Mouse (Mus musculus) hindbrain, embryonic 11.5 days (tissue): Measurements from ENCODE around the gene Hif1an. TPM values are rescaled to one million over a fixed set of nuclear protein-coding genes. Genes with fewer than 3 reads are reported as not detected.

ENCODE experiments used
- polyA plus RNA-seq: library from polyadenylated mRNA; unstranded; fragments of >200 nt; fragmentation: Nextera tagmentation; extraction: Ambion mirVana; gene quantifications from 2 replicates; pipeline ENCODE4 v1.2.1, GENCODE M21; 2014

Hif1an gene
- polyA plus RNA-seq, 1 experiment from 2014 or later: 31.9 TPM

Other genes starting within 250 kb of the Hif1an start
- 0.06 TPM in 1 of 2 replicates, not detected in the other for gene Scd4, start 229.8 kb upstream of the Hif1an start, polyA plus RNA-seq
- 11.2 and 11.8 TPM in 2 replicates for gene Scd1, start 155.0 kb upstream of the Hif1an start, polyA plus RNA-seq
- 0.54 and 0.66 TPM in 2 replicates for gene Wnt8b, start 69.4 kb upstream of the Hif1an start, polyA plus RNA-seq
- gene Sec31b, start 17.0 kb upstream of the Hif1an start, polyA plus RNA-seq: 0.13 and 0.22 TPM in 2 replicates
- gene Gm20538, start 10.0 kb upstream of the Hif1an start, polyA plus RNA-seq: not detected in 2 replicates
- gene Ndufb8, start 7.4 kb upstream of the Hif1an start, polyA plus RNA-seq: 463 and 514 TPM in 2 replicates
- 9.3 and 11.1 TPM in 2 replicates for gene Pax2, start 193.2 kb downstream of the Hif1an start, polyA plus RNA-seq